Mouse (Mus musculus): ENCODE data around the gene Samd5. TPM values are rescaled to one million over a fixed set of nuclear protein-coding genes. Genes with fewer than 3 reads are reported as not detected.

Gene Samd5
- 1 to 10 TPM; 1.8 to 8.7 TPM for total RNA-seq (2021)
- long read RNA-seq, experiment 1: 0 reads
- long read RNA-seq, experiment 2: 0 reads

DNA sequence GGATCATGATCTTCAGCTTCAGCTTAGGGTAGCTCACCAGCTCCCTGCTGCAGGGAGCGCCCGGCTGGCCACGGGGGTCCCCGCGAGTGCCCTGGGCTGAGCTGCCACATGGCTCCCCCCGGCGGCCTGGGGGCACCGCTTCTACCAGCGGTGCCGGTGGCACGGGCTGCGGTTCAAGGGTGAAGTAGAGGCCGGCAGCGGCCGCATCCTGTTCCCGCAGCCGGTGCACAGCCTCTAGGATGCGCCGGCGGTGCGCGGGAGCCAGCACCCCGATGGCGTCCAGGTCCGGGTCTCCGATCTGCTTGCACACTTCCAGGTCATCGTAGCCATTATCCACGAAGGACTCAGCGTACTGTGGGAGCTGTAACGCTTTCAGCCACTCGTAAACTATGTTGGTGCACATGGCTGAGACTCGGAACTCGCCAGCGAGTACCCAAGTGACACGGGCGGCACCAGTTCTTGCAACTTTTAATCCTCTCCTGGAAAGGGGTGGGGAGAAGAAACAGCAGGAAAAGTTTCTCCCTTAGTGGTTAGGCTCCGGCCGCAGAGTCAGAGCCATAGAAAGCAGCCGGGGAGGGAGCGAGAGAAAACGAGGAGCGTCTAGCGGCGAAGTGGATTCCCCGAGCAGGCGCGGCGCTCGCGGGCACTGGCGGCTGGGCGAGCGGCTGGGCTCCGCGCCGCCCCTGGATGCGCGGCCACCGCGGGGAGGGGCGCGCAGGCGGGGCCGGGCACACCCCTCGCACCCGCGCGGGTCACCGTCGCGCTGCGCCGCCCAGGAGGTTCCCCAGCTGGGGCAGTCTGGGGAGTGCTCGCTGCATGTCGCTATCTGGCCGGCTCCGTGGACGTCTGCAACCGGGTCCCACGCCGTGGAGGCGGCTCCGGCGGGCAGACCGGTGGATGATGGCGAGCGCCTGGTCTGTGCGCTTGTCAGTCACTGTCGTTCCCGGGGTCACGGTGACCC lies at the start of gene Samd5:
Gene Samd5, minus strand, starts transcription at position 648 of the 961 bp plus-strand sequence.
- peak; percentile 43 to 68 for DNase-seq (ENCODE audit: low spot score in 2 of 2)

GRCm38 (mm10) chr10:9722519-9723303 lies 47.7 kb upstream of the Samd5 start:
- DNase-seq (ENCODE audit: low spot score in 2 of 2): no peak

DNA sequence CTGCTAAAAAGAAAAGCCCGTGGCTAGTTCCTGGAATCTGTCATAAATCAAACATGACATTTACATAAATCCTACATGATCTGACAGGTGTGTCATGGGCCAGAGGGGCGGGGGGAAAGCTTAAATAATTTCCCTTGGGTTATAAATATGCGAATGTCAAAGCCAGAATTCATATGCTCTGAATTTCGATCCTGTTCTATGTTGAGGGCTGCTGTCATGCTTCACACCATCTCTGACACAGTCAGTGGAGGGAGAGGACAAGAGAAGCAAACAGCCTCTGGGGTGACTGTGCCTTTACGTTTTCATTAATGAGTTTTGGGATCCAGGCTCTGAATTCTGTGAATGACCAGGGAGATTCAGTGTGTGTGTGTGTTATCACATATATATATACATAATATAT lies 45.0 kb upstream of the Samd5 start:
- no peak for DNase-seq (ENCODE audit: low spot score in 2 of 2)

DNA sequence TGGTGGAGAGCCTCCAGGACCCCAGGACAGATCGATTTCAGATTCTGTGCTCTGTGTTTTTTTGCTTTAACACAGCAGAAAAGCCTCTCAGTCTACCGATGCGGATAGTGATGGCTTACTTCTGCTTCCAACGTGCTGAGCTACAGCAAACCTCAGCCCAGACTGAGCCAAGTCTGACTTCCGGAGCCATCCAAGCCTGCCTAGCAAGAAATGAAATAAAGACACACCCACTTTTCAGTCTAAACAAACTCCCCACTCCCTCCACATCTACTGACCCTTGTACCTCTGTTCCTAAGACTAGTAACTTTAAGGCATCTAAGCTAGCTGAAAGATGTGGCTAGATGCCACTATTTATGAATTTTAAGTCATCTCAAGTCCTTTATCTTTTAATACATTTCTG lies 43.1 kb upstream of the Samd5 start:
- DNase-seq (ENCODE audit: low spot score in 2 of 2): no peak

DNA sequence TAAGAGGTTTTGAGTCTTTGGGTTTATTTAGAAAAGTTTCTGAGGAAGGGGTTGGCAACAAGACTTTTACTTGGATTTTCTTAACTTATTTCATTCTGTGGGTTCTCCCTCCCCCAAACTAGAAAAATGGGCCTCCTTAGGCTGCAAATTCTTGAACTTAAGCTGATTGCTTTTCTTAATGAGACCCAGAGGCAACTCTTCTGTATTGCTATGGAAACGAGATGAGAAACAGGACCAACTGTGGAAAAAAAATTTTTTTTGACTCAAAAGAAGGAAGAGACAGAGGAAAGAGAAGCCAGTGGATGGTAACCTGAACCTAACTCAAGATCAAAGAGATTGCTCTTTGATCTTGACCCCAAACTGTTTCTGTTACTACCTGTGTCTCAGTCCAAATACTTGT lies 29.9 kb upstream of the Samd5 start:
- no peak for DNase-seq (ENCODE audit: low spot score in 2 of 2)

GRCm38 (mm10) chr10:9699071-9699761 lies 24.2 kb upstream of the Samd5 start:
- DNase-seq (ENCODE audit: low spot score in 2 of 2): no peak

DNA sequence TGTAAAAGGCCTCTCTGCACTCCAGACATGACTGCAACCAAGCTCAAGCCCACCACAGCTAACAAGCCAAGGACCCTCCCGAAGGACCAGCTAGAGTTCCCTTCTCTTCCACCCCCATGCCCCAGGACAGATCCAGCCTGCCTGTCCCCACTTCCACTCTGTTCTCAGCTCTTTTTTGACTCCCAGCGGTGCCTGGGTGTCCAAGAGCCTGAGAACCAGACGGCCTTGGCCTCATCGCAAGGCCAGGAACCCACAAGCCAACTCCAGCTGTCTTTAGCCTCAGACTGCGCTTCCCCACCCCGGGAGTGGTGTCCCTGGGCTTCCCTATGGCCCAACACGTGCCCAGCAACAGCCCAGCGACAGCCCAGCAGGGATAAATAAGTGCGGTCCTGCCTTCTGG lies 23.1 kb upstream of the Samd5 start:
- no peak for DNase-seq (ENCODE audit: low spot score in 2 of 2)

GRCm38 (mm10) chr10:9696543-9697141 lies 21.6 kb upstream of the Samd5 start:
- no peak for DNase-seq (ENCODE audit: low spot score in 2 of 2)

- no peak for DNase-seq (ENCODE audit: low spot score in 2 of 2)
These were observed 19.1 kb upstream of the Samd5 start for GRCm38 (mm10) chr10:9693990-9694699.

DNA sequence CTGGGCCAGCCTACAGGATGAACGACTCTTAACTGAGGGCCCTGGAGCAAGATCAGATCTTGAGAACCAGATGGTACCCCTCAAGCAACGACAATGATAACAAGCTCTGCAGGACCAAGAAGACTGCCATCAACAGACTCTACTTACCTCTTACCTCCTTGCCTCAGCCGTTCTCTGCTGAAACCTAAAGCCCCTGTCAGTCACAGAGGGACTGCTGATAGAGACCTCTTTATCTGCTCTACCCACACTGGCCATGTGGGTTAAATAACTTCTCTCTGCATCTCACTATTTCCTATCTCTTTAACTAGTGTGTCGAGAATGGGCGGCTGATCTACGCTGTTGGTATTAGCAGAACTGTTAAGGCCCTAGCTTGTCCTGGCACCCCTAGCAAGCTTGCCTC lies 5.9 kb upstream of the Samd5 start:
- no peak for DNase-seq (ENCODE audit: low spot score in 2 of 2)

- DNase-seq (ENCODE audit: low spot score in 2 of 2): no peak
These were observed 4.9 kb upstream of the Samd5 start for GRCm38 (mm10) chr10:9679911-9680310.

DNA sequence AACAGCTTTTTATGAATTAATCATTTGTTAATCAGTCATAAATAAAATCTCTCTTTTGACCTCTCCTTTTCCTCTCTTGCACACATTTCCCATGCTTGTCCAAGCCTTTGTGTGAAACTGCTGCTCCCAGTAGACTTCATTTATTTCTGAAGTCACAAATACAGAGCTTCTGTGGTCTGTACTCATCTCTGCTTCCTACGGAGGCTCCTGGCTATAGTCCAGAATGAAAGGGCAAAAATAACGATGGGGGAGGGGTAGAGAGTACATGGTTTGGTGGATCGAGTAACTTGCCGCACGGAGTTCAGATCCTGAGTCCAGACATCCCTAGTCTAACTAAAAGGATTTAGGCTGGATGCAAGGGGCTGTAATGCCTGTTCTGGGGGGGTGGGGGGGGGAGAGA lies 3.1 kb upstream of the Samd5 start:
- DNase-seq (ENCODE audit: low spot score in 2 of 2): no peak

- peak; percentile 41 to 65 for DNase-seq (ENCODE audit: low spot score in 2 of 2)
These were observed 1.9 kb upstream of the Samd5 start for GRCm38 (mm10) chr10:9676886-9677285.

GRCm38 (mm10) chr10:9676418-9676786 lies 1.4 kb upstream of the Samd5 start:
- no peak for DNase-seq (ENCODE audit: low spot score in 2 of 2)

DNA sequence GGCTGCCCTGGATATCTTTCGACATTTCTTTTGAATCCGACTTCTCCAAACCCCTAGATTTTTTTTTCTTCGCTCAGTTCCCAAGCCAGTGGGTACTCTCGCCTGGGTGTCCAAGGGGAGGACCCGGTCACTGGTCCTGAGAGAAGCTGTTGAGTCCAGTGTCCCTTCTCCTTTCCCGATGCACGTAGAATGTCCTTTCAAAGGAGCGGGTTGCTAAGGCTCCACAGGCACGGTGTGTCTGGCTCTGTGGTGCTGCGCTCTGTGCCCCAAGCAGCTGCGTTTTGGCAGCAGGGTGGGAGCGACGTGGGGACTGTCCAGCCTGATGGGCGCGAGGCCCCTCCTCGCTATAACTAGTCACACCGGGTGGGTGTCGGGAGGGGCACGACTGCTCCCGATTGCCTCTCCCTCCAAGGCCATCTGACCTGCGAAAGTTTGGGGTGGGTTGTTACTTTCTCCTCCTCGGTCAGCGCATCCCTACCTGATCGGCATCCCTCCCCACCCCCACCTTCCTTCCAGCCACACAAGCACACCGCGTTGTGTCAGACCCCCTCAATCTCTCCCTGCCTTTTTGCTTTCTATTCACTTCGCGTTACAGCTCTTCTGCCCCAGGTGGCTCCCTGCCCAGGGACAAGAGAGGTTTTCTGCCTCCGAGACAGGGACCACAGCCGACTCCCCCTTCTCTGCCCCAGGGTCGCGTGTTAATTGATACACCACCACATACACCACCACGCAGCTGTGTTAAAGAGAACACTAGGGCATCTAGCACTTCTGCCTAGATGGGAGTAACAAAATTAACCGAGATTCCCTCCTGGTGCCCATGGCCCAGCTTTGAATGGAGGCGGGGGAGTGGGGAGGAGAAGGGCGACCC lies 776 bp upstream of the Samd5 start:
- peak in 1 of 2 experiments; percentile 15 for DNase-seq (ENCODE audit: low spot score in 2 of 2)

GRCm38 (mm10) chr10:9673276-9673675 lies 1.7 kb downstream of the Samd5 start:
- DNase-seq (ENCODE audit: low spot score in 2 of 2): no peak

DNA sequence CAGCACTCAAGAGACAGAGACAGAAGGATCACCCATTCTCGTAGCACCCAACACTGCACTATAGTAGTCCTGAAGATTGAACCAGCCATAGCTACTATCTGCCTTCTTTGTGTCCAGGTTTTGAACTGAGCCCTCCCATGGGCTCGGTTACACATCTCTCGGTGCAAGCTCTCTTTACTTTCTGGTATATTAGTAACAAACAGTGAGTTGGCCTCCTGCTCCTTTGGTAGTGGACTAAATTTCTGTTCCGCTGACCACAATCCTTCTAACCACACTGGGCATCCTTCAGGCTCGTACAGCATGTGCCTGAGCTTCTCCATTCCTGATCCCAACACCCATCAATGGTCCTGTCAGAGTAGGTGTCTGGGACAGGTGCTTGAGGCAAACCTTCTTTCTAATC lies 2.3 kb downstream of the Samd5 start:
- DNase-seq (ENCODE audit: low spot score in 2 of 2): no peak

DNA sequence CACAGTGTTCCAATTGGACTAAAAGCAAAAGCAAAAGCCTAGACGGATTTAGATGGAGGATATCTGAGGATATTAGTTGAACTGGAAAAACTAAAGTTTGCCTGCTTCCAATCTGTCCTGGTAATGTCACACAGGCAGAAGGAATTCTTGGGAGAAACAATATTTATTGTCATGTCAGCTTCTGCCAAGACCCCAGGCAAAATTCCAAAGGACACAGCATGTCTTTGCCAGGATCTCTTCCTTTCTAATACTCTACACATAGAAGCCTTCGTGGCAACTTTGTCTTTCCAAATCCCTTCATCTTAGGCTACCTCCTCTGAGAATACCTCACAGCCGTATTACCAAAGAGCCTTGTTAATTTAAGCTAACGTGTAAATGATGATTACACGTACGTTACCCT lies 4.7 kb downstream of the Samd5 start:
- no peak for DNase-seq (ENCODE audit: low spot score in 2 of 2)

- no peak for DNase-seq (ENCODE audit: low spot score in 2 of 2)
These were observed 6.2 kb downstream of the Samd5 start for GRCm38 (mm10) chr10:9668791-9669190.
